Mouse (Mus musculus) kidney, postnatal 36 days (tissue): ENCODE measurements around the gene Tmtc2.

Experiments
- DNase-seq, 2 experiments: peaks; one replicate each; pipeline ENCODE4 v3.0.0; 2021 to 2022; ENCODE audit warnings: mixed read lengths in 2 of 2

The Tmtc2 gene

DNA sequence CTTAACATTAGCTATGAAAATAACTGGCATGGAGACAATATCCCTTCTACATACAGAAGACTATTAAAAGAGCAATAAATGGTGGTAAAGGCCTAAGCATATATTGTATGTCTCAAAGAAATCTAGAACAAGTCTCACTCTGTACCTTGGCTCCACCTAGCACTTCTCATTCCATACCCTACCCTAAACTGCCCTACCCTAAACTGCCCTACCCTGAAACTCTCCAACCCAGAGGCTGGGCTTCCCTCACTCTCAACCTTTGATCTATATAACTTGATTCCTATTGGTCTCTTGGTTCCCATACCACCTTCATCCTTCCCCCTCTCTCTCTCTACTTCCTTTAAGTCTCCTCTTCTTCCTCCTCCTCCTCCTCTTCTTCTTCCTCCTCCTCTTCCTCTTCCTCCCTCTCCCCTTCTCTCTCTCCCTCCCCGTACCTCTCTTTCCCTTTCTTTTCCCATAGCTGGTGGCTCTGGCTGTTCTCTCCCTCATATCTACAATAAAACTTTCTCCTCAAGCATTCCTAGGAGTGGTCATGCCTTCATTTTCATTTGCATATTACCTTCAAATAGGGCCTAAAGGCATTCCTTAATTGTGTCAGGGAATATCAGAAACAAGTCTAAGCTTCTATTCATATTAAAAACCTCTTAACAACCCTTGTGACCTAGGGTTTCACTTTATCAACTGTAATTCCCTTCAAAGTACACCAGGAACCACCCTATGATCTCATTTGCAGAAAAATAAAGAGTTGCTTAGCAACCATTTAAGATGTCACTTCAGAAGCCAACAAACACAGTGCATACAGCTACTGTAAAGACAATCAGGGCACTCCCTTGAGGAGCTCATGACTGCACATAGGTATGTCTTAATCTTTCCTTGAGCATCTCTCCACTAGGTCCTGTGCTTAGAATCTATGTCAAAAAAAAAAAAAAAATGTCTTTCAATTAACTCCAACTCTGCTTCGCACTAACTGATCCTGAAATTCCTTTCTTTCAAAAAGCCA lies 29.9 kb downstream of the Tmtc2 start:
- DNase-seq, result no peak

DNA sequence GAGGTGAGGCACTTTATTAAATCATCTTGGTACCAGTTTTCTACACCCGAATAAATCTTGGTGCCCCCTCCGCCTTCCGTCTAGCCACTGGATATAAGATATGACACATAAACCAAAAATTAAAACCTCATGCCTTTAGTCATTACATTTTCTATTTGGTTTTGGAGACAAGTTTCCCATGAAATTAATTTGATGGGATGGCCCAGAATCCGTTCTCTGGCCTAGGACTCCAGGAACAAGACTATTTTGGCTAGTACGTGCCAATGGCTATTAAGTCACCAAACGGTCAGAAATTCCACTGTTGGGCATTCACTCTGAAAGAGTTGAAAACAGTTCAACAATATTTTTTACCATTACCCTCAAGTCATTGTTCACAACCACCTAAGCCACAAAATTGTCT lies 32.2 kb downstream of the Tmtc2 start:
- no peak for DNase-seq

DNA sequence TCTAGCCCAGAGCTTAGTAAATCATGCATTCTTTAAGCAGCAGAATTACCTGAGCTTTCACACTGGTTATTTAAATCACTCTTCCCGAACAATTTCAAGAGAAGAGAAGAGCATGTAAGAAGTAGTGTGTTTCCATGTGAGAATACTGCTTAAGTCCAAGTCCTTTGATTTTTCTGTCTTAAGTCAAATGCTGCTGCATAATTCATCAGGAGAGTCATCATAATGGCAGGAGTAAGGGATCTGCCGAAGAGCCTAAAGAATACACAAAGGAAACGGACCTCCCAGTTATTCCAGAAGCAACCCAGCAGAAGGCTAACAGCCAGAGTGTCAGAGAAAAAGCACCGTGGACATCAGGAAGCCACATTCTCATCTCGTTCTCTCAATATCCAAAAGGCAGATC lies 34.6 kb downstream of the Tmtc2 start:
- no peak for DNase-seq

DNA sequence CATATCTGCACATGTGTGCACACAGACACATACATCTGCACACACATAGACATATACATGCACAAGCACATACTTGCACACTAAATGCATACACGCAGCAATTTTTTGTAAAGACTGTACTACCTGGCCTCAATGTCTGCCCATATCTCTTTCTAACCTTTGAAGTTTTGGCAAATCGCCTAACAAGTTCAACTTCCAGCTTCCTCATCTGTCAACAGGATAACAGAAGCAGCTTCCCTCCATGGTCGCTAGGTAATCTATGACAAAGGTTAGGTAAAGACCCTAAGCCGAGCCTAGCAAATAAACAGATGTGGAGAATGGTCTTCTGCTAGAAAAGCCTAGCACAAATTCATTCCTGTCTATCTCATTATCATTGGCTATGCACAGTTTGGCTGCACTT lies 37.3 kb downstream of the Tmtc2 start:
- DNase-seq, result no peak

DNA sequence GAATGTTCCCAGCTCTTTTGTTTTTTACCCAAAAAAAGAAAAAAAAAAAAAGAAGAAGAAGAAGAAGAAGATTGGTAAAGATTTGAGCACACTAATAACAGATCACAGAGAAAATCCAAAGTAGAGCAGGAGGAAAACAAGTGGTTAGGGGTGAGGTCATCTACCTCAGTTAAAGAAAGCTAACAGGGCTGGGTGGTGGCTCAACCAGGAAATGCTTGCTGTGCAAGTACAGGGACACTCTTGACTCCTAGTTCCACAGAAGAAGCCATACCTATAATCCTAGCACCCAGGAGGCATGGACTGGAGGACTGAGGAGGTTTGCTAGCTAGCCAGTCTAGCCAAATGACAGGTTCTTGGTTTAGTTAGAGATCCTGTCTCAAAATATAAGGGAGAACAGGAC lies 38.4 kb downstream of the Tmtc2 start:
- DNase-seq, result no peak

DNA sequence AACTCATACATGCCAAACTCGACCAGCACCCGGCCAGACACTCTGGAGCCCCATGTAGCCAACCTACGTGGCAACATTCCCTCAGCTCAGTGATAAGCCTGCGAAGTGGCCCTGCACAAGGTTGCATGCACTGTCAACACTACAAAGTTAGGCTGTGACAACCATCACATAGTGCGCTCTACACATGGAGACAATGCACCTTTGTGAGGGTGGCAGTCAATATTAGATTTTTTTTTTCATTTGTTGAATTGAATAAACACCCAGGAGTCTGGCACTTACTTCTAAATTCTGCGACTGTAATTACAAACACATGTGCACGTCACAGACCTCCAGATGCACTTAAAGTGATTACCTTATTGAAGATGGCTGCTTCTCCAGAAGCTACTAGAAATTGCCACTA lies 41.5 kb downstream of the Tmtc2 start:
- DNase-seq, result no peak

DNA sequence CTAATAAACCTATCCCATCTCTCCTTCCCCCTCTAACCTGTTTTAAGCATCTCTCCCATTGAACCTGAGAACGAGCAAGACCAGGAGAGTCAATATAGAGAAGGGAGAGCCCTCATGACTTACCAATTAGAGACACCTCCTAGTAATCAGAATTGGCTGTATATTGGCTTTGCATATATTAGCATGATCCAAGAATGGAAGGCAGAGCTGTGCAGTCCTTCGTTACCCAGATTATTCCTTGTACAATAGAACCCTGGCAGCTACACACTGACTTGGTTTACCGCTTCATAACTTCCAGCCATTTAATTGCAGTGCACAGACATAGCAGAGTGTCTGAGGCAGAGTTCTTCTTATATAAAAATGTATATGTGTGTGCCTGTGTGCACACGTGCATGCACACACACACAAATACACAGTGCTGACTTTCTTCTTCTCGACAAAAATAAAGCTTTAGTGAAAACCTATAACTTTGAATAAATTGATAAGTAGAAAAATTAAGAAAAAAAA lies 42.2 kb downstream of the Tmtc2 start:
- DNase-seq, result no peak

DNA sequence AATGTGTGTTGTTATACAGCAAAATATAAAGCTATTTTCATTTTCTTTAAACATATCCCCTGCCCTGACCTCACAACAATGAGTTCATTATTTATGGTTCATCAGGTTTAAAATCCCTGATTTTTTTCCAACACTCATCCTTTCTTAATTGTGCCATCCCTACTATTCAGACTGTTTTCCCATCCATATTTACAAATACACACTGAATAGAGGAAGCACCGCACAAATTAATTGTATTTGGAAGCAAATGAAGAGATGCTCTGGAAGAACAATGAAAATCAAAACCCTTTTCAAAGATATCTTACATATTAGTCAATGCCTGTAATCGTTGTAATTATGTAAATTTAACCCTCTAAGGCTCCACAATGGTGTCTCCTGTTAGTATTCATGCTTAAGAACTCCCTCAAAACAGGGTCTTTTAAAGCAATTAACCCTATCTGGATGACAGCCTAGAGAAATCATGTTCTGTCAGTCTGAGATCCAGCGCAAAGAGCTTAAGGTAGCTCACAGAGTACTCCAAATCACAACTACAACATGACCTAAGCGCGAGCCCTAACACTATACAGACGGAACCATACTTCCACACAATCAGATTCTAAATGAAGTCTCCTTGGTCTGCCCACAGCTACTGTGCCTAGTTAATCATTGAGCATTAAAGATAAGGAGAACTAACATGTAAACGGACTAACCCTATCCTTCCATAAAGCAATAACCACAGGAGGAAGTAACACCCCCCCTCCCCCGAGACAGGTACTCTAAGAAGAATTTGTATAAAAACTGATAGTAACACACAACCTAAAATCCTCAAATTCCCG lies 43.0 kb downstream of the Tmtc2 start:
- no peak for DNase-seq

DNA sequence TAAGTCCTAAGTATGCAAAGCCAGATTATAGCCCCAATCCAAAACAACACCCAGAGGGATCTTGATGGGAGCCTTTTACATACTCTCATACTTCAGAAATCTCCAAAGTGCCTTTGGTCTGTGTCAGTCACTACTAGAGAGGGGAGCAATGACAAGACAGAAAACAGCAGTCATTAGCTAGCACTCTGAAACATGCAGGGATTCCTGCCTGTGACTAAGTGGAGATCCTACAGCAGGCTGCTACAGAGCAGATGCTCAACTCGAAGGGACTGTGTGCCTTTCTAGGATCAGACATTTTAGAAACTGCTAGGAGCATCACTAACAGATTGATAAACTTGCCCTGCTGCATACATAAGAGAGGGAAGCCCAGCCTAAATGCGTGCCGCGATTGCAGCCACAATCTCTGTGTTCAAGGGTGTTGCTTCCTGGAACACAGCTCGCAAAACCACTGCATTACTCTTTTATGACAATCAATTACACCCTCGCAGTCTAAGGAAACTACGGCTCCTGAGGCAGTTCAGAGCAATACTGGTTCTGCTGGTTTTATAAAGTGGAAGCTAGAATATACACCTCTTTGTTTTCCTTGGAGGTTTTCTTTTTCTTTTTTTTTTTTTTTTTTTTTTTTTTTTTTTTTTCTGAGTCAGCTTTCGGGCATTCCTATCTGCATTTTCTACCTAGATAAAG lies 50.7 kb downstream of the Tmtc2 start:
- no peak for DNase-seq

DNA sequence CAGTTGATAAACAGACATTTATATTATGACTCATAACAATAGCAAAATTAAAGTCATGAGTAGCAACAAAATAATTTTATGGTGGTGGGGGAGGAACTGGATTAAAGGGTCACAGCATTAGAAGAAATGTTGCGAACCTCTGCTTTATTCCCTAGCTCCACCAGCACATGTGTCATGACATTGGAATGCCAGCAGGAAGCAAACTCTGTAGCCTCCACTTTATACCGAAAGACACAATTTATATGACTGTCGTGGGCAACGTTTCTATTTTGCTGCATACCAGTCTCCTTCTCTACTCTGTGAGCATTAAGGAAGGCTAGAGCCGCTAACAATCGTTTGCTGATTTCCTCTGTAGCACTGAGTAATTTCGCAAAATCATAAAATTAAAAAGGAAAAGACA lies 51.8 kb downstream of the Tmtc2 start:
- no peak for DNase-seq

DNA sequence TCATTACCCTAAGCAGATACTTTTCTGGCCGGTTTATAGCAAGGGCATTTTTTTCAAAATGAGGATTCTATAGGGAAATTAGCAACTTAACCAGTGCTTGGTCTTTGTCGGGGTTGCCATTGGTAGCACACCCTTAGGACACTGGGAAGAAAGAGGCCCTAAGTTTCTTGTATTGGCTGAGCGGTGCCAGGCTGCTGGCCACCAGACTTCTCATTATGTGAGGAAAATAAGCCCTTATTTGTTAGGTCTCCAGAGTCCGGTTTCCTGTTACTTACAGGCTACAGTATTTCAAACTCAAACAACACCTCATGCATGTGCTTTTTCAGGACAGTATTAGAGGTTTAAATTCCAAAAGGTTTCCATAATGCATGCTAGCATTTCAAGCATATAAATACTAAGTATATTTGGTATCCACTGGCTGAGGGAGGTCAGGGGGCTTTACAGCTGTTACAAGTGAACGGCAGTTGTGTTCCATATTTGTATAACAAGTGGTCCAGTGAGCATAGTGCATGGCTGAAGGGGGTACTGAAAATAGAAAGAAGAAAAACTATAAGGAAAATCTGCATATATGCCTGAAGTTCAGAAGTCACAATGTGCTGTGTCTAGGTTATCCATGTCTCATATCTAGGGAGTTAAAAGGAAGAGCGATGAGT lies 55.0 kb downstream of the Tmtc2 start:
- DNase-seq, result no peak

DNA sequence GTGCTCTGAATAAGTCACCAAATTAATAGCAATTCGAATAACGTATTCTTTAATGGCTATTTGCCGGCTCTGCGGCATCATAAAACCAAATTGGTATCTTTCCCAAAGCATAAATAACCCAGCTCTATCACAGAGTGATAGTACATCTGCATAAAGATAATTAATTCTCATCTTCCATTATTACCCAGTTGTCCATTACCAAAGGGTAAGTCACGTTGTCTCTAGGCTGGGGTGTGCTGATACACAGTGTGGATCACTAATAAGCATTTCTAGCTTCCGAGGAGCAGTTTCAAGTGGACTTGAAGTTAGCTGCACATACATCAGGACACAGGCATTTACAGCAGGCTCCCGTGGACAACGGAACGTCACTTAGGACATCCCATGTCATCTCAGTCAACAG lies 56.1 kb downstream of the Tmtc2 start:
- no peak for DNase-seq

DNA sequence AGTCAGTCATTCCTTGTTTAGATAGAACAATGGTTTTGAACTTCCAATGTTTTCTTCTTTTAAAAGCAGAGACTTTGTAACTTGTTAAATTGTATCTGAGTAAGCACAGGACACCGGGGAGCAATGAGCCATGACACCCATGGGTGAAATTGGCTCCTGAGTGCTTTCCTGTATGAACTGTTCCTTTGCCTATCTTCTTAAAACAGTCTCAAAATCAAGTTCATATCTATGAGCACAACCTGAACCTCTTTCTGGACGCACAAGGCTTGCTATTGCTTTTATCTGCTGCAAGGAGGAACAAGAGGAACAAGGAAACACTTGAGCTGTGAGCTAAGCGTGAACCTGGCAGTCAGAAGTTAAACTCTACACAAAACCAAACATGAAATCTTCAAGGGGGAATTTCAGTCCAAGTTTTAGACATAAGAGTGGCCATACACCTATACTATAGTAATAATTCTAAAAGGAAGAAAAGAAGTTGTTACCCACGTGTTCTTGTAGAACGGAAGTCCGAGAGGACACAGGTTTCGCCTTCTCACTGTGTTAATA lies 60.4 kb downstream of the Tmtc2 start:
- no peak for DNase-seq

DNA sequence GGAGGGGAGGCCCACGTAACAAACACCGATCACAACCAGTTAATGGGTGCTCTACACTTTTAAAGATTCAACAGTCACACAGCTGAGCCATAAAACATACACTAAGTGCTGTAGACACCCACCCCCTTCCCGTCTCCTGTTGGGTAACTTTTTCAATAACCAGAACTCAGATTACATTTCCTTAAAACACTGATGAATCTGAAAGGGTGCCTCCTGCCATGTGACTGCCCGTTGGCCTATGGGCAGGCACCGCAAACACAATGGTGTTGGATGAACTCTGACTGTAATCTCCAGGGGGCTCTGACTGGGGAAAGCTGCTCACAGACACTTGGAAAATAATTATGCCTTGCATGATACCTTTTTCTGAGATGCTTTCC lies 64.4 kb downstream of the Tmtc2 start:
- DNase-seq, result no peak

DNA sequence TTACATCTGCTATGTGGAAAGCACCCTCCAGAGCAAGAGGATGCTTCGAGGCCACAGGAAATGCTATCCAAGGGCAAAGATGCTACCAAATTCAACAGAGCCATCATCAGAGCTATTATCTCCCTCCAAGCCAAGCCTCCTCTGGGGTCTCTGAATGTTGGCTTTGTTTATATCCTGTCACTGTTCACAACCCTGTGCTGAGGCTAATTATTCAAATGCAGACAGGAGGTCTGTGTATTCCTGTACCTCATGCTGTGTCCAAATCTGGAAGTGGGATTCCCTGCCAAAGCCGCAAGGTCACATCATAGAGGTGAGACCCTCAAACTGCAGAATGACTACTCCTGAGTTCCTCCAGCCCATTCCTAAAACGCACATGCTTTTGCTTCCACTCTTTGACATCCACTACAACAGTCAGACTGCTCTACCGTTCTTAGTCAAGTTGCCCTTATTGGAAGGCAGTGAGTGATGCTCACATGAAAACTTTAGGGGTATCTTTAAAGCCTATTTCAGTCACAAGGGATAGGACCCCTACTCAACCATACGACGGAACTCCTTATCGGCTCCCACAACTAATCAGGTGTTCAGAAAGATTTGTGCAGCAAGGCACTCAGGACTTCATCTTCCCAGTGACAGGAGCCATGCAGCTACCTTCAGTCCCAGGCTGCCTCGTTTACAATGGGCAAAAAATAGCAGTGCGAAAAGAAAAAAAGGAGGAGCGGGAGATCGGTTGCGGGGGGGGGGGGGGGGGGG lies 64.9 kb downstream of the Tmtc2 start:
- no peak for DNase-seq

DNA sequence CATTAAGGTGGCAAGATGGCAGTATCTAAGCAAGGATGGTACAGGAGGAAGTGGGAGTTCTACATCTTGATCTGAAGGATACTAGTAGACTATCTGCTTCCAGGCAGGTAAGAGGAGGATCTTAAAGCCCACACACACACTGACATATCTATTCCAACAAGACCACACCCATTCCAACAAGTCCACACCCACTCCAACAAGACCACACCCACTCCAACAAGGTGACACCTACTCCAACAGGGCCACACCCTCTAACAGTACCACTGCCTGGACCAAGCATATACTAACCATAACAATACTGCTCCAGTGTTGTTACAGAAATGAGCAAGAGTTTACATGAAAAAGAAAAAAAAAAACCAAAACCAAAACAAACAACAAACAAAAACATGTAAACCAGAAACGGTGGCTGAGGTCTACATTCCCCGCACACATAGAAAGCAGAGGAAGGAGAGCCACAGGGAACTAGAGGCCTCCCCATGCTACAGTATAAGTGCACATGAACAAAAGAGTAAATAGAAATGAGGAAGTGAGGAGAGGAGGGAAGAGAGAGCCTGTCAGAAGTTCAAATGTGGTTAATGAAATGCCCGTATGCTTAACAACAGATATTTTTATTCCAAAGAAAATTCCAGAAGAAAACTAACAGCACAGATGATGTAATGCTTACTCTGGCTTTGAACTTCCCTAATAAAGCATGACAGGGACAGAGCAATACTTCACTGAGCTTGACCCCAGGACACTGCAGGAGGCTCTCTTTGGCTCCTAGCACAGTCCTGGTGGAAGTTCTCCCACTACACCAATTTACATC lies 66.1 kb downstream of the Tmtc2 start:
- DNase-seq, result no peak

DNA sequence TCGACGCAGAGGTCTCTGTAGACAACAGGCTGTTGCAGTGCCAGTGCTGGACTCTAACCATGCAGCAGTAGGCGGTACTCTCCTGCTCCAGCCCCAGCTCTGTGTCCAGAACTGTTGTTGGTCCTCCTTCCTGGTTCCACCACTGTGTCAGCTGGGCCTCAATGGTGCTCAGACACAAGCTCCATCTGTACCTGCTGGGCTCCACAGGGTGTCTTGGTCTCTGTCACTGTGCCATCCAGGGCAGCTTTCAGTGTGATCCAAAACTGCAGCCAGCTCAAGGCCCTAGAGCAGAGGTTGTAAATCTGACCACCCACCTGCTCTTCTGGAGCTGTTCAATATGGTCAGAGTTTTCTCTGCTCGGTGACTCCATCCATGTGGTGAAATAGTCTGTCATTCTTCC lies 68.2 kb downstream of the Tmtc2 start:
- no peak for DNase-seq

DNA sequence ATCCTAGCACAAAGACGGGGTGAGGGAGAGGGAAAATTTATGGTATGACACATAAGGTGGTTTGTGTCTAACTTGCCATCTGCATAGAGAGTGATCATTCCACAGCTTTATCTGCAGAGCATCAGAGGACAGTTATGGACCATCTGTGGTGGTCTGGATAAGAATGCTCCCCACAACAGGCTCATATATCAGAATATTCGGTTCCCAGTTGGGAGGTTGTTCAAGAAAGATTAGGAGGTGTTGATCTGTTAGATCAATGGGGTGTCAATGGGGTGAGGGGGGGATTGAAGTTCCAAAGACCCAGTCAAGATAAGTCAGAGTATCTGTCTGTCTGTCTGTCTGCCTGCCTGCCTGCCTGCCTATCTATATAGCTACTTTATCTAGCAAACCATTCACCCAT lies 69.8 kb downstream of the Tmtc2 start:
- no peak for DNase-seq

DNA sequence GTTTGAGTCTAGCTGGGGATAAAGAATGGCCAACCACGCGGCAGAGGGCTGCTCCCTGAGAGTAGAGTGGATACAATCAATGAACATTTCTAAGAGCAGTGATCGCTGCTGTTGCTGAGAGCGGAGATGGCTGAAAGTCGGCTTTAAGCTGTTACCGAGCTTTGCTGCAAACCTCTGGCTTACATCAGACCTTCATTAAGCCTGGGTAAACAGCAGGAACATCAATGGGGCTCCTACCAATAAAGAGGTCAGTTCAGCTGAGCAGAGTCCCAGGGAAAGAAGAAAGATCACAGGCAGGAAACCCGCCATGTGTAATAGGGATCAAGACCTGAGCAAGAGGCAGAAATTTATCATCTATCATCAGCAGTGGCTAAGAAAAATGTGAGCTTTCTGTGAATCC lies 72.5 kb downstream of the Tmtc2 start:
- no peak for DNase-seq

DNA sequence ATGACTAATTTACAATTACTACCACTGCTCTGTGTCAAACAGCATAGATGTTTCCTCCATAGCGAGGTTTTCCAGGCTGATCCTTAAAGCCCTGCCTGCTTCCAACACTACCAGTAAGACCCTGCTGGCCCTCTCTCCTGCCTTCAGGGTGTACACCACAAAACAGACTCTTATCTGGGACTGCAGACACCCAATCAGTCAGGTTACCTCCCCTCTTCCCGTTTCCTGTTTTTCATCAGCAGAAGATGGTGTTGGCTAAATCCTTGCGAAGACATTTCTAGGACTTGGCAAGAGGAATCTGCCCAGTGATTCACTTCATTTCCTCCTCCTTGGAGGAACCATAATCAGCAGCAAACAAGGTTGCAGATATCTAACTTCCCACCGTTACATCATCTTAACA lies 73.8 kb downstream of the Tmtc2 start:
- DNase-seq, result peak; percentile 16 to 44

DNA sequence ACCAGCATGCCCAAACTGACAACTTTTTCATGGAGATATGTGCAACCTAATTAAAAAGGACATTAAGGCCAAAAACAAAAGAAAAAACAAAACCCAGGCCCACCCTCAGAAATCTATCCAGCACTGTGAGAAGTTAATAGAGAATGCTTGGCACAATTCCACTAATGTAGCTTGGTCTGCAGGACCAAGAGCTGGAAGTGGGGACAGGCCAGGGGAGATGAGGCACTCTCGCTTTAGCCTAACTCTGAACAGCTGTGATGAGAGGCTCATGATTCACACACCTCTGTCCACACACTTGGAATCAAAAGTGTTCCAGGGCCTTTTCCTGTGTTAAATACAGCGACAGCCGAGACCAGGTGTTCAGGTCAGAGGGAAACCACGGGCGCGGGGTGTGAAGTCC lies 79.0 kb downstream of the Tmtc2 start:
- no peak for DNase-seq
